Mouse (Mus musculus) thymus, adult 2 months (tissue): ENCODE measurements at regions not wholly inside any gene's neighbourhood (a gene's known extent, or its start where the extent isn't known, plus 50 kb on each side); places are given as distances from the start of the nearest gene placed in this dataset.

Source experiments
- CTCF ChIP-seq: fragments of 200-500 bp; IDR thresholded peaks from 2 replicates; pipeline ENCODE4 v1.5.1; 2012; ENCODE audit warnings: mild to moderate bottlenecking, control low read depth, low read length, moderate library complexity, borderline replicate concordance; ENCODE audit not compliant: control insufficient read depth, poor library complexity, insufficient read depth; ENCODE audit errors: extremely low read depth
- POLR2A ChIP-seq: fragments of 200-500 bp; IDR thresholded peaks from 2 replicates; pipeline ENCODE4 v1.6.1; 2012; ENCODE audit warnings: mild to moderate bottlenecking, low read length, control low read depth, moderate library complexity; ENCODE audit not compliant: control insufficient read depth, poor library complexity, insufficient read depth; ENCODE audit errors: extremely low read depth

GRCm38 (mm10) chr2:133035421-133035820 is 89.7 kb upstream of the Fermt1 start:
- TF ChIP-seq CTCF: no peak
- no peak for TF ChIP-seq POLR2A
